9 mouse cellular contexts compared by ENCODE assay signal in the genomic region with DNA sequence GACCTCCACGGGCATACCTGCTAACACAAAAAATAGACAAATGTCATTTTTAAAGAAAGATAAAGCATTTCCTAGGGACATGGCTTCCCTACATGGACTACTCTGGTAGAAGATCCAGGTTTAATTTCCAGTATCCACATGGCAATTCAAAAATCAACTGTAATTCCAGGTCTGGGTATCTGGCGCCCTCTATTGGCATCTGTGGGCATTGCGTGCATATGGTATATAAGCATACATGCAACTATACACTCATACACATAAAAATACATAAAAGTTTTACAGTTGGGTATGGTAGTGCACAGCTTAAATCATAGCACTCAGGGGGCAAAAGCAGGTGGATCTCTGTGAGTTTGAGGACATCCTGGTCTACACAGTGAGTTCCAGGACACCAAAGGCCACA. TPM values are rescaled to one million over a fixed set of nuclear protein-coding genes. Genes with fewer than 3 reads are reported as not detected.
DNase-seq lines count a peak whose midpoint lies in the region; ATAC-seq and TF ChIP-seq lines count a peak whose summit lies in the region.
"Had no signal": no experiment of that assay in that cellular context is flagged by ENCODE, and none has a peak within 500 bp of the region (broad histone marks: within the 10 kb centered on the region; RNA-seq: fewer than 3 reads in every experiment).

No protein-coding gene starts in this region.

- H3K4me3 ChIP-seq in left cerebral cortex, adult 2 months: no peak overlapping the region
- no peak overlapping the region for H3K4me3 ChIP-seq in hindbrain, postnatal 0 days (ENCODE audit: low read length)
- H3K4me3 ChIP-seq: limb, embryonic 13.5 days had no signal

- intact Hi-C loops in left cerebral cortex, adult 2 months (cut with DNase I): loop anchor here (5.0 kb wide), 1 partner anchor 37 kb away; no protein-coding TSS in a partner anchor

- no peak overlapping the region for H3K4me2 ChIP-seq in hindbrain, postnatal 0 days (ENCODE audit: low read depth, low read length)
- H3K4me2 ChIP-seq: limb, embryonic 13.5 days had no signal

- H3K9me3 ChIP-seq in hindbrain, postnatal 0 days (ENCODE audit: low read length): no peaks in the 10 kb centered on the region
- H3K9me3 ChIP-seq: limb, embryonic 13.5 days had no signal

- peak; percentile 36 to 49 for DNase-seq in adrenal gland, adult 18-20 months (ENCODE audit: low spot score in 2 of 2)
- no peak for DNase-seq in adrenal gland, postnatal 4 days (ENCODE audit: low spot score in 2 of 2)
- DNase-seq in left cerebral cortex, adult 2 months (ENCODE audit: extremely low spot score in 1 of 2, low spot score in 2 of 2): peak in 1 of 2 experiments; percentile 18
- DNase-seq in left cerebral cortex, adult 11 months (ENCODE audit: low spot score): no peak
- peak; percentile 74 for DNase-seq in ZHBTc4 (ENCODE audit: low read depth, low spot score)
- peak; percentile 66 for DNase-seq in hindbrain, postnatal 0 days (ENCODE audit: low spot score)
- peak; percentile 46 for DNase-seq in retina, embryonic 14.5 days (ENCODE audit: low spot score)
- DNase-seq in urinary bladder, adult 18-20 months (ENCODE audit: low spot score in 2 of 2): no peak

- H3K27ac ChIP-seq in left cerebral cortex, adult 2 months: no peak overlapping the region
- H3K27ac ChIP-seq in hindbrain, postnatal 0 days: no peak overlapping the region
- H3K27ac ChIP-seq: limb, embryonic 13.5 days had no signal

- no peaks in the 10 kb centered on the region for H3K4me1 ChIP-seq in hindbrain, postnatal 0 days (ENCODE audit: insufficient read depth, low read length)
- H3K4me1 ChIP-seq: limb, embryonic 13.5 days had no signal

- WGBS in hindbrain, postnatal 0 days: 56% methylated on average over 3 of the region's 3 CpGs

- peak; percentile 63 for TF ChIP-seq CTCF in left cerebral cortex, adult 2 months (IDR thresholded peaks at IDR 0.05)
- peak; percentile 77 for TF ChIP-seq CTCF in hindbrain, postnatal 0 days (IDR thresholded peaks at IDR 0.05; ENCODE audit: low read depth)

- no peaks in the 10 kb centered on the region for H3K27me3 ChIP-seq in hindbrain, postnatal 0 days (ENCODE audit: insufficient read depth, low read length)
- H3K27me3 ChIP-seq: limb, embryonic 13.5 days had no signal

- H3K36me3 ChIP-seq in hindbrain, postnatal 0 days (ENCODE audit: insufficient read depth, low read length): no peaks in the 10 kb centered on the region
- H3K36me3 ChIP-seq: limb, embryonic 13.5 days had no signal

- no peak for ATAC-seq in hindbrain, postnatal 0 days

- no peak overlapping the region for H3K9ac ChIP-seq in hindbrain, postnatal 0 days (replicated peaks; ENCODE audit: low read length)
- H3K9ac ChIP-seq: limb, embryonic 13.5 days had no signal

RNA-seq across cellular contexts. Expression of a gene that starts 4.2 kb away (rescaled TPM):
- not detected for total RNA-seq in adrenal gland, adult 18-20 months (2021)
- total RNA-seq in adrenal gland, postnatal 4 days (2021): not detected
- not detected for total RNA-seq in left cerebral cortex, adult 2 months (2021)
- not detected in 2 replicates for total RNA-seq in hindbrain, postnatal 0 days (2014; rRNA removed)
- not detected in 2 replicates for polyA plus RNA-seq in hindbrain, postnatal 0 days (2015; fragmentation: Nextera tagmentation; extraction: Ambion mirVana)
- polyA plus RNA-seq: limb, embryonic 13.5 days had no signal

RNA-seq across cellular contexts. Expression of a gene that starts 33.7 kb away (rescaled TPM):
- 1 to 10 TPM; 5.5 to 6.6 TPM for total RNA-seq in adrenal gland, adult 18-20 months (2021)
- 1 to 10 TPM; 7.0 to 8.2 TPM for total RNA-seq in adrenal gland, postnatal 4 days (2021)
- total RNA-seq in left cerebral cortex, adult 2 months (2021): 10 to 100 TPM; 21.1 to 21.4 TPM
- total RNA-seq in hindbrain, postnatal 0 days (2014; rRNA removed): 9.7 and 10.9 TPM in 2 replicates
- 9.3 and 10.6 TPM in 2 replicates for polyA plus RNA-seq in hindbrain, postnatal 0 days (2015; fragmentation: Nextera tagmentation; extraction: Ambion mirVana)

RNA-seq across cellular contexts. Expression of a gene that starts 43.9 kb away (rescaled TPM):
- 10 to 100 TPM; 40.4 to 42.1 TPM for total RNA-seq in adrenal gland, adult 18-20 months (2021)
- 10 to 100 TPM; 42.8 to 43.4 TPM for total RNA-seq in adrenal gland, postnatal 4 days (2021)
- 10 to 100 TPM; 27.0 to 30.6 TPM for total RNA-seq in left cerebral cortex, adult 2 months (2021)
- 22.3 and 25.3 TPM in 2 replicates for total RNA-seq in hindbrain, postnatal 0 days (2014; rRNA removed)
- polyA plus RNA-seq in hindbrain, postnatal 0 days (2015; fragmentation: Nextera tagmentation; extraction: Ambion mirVana): 28.2 and 33.0 TPM in 2 replicates

RNA-seq across cellular contexts. Expression of a gene that starts 46.5 kb away (rescaled TPM):
- total RNA-seq in adrenal gland, adult 18-20 months (2021): under 1 TPM; 0.30 to 0.51 TPM
- 1 to 10 TPM; 1.1 to 1.3 TPM for total RNA-seq in adrenal gland, postnatal 4 days (2021)
- total RNA-seq in left cerebral cortex, adult 2 months (2021): under 1 TPM; 0.18 to 0.44 TPM
- 0.84 and 1.8 TPM in 2 replicates for total RNA-seq in hindbrain, postnatal 0 days (2014; rRNA removed)
- 0.68 and 0.73 TPM in 2 replicates for polyA plus RNA-seq in hindbrain, postnatal 0 days (2015; fragmentation: Nextera tagmentation; extraction: Ambion mirVana)

Comparison
In these comparisons a context has a peak if more than half of its experiments do, and no peak if none do; other contexts are left out.
1. DNase-seq: peak in adrenal gland, adult 18-20 months (2 of 2), ZHBTc4 (single experiment), hindbrain, postnatal 0 days (single experiment) and retina, embryonic 14.5 days (single experiment); none in adrenal gland, postnatal 4 days (0 of 2), left cerebral cortex, adult 11 months (single experiment) and urinary bladder, adult 18-20 months (0 of 2).